In genomic region chr14:16248135-16248534, GRCm38 (mm10) we compare ENCODE assay signal across 11 mouse cellular contexts. TPM values are rescaled to one million over a fixed set of nuclear protein-coding genes. Genes with fewer than 3 reads are reported as not detected.
DNase-seq lines count a peak whose midpoint lies in the region; ATAC-seq and TF ChIP-seq lines count a peak whose summit lies in the region.
"Had no signal": no experiment of that assay in that cellular context is flagged by ENCODE, and none has a peak within 500 bp of the region (broad histone marks: within the 10 kb centered on the region; RNA-seq: fewer than 3 reads in every experiment).

No protein-coding gene starts in this region.

- DNase-seq in hindbrain, embryonic 10.5 days (ENCODE audit: low spot score): no peak
- DNase-seq in hindbrain, embryonic 11.5 days (ENCODE audit: low spot score): no peak
- DNase-seq in neural tube, embryonic 10.5 days (ENCODE audit: extremely low spot score, low spot score): no peak
- no peak for DNase-seq in liver, embryonic 14.5 days (ENCODE audit: low read depth in 3 of 3, low spot score in 3 of 3)
- DNase-seq in thymus, adult 18-20 months: no peak
- DNase-seq in Muller cell, postnatal 12 days (ENCODE audit: inconsistent ontology term): no peak
- no peak for DNase-seq in adrenal gland, adult 2 months
- DNase-seq: adrenal gland, postnatal 14 days; cerebellum, postnatal 36 days; gastrocnemius, postnatal 25 days had no signal

- no peak overlapping the region for H3K9ac ChIP-seq in hindbrain, embryonic 11.5 days (ENCODE audit: low read depth, low read length)
- H3K9ac ChIP-seq in neural tube, embryonic 13.5 days: no peak overlapping the region
- peak overlapping the region; percentile 10 for H3K9ac ChIP-seq in liver, embryonic 14.5 days (replicated peaks)

- WGBS in hindbrain, embryonic 10.5 days: 75% methylated on average over 3 of the region's 3 CpGs
- 78% methylated on average over 3 of the region's 3 CpGs for WGBS in hindbrain, embryonic 11.5 days
- 82% methylated on average over 3 of the region's 3 CpGs for WGBS in neural tube, embryonic 13.5 days
- 63% methylated on average over 3 of the region's 3 CpGs for WGBS in liver, embryonic 14.5 days (ENCODE audit: insufficient replicate concordance)

- no peak for ATAC-seq in hindbrain, embryonic 11.5 days (ENCODE audit: low FRiP score)
- no peak for ATAC-seq in neural tube, embryonic 13.5 days (ENCODE audit: low read depth)
- ATAC-seq in liver, embryonic 14.5 days (ENCODE audit: insufficient read depth): no peak

- no peak overlapping the region for H3K27ac ChIP-seq in hindbrain, embryonic 10.5 days
- H3K27ac ChIP-seq in hindbrain, embryonic 11.5 days (ENCODE audit: low read depth, low read length): no peak overlapping the region
- no peak overlapping the region for H3K27ac ChIP-seq in neural tube, embryonic 13.5 days (replicated peaks)
- peak overlapping the region; percentile 46 for H3K27ac ChIP-seq in liver, embryonic 14.5 days

- no peak for TF ChIP-seq CTCF in liver, embryonic 14.5 days (IDR thresholded peaks at IDR 0.05; ENCODE audit: low read depth)

- no peak overlapping the region for H3K4me2 ChIP-seq in hindbrain, embryonic 11.5 days (replicated peaks; ENCODE audit: low read depth, low read length)
- peak overlapping the region; percentile 85; the same call in 1 of the 2 replicates for H3K4me2 ChIP-seq in neural tube, embryonic 13.5 days
- peak overlapping the region; percentile 92 for H3K4me2 ChIP-seq in liver, embryonic 14.5 days (ENCODE audit: low read depth)

- peak overlapping the region; percentile 81; the same call in 1 of the 2 replicates for H3K4me3 ChIP-seq in hindbrain, embryonic 10.5 days
- H3K4me3 ChIP-seq in hindbrain, embryonic 11.5 days (ENCODE audit: low read depth, low read length): no peak overlapping the region
- peak overlapping the region; percentile 80; the same call in 1 of the 2 replicates for H3K4me3 ChIP-seq in neural tube, embryonic 13.5 days
- H3K4me3 ChIP-seq in liver, embryonic 14.5 days (ENCODE audit: insufficient read depth in 1 of 2, low read depth in 2 of 2, low read length in 2 of 2): peak overlapping the region in 1 of 2 experiments; percentile 67; a peak in 2 of 4 replicates

- no peaks in the 10 kb centered on the region for H3K36me3 ChIP-seq in hindbrain, embryonic 10.5 days
- H3K36me3 ChIP-seq in hindbrain, embryonic 11.5 days (ENCODE audit: control insufficient read depth, insufficient read depth, low read length): no peaks in the 10 kb centered on the region
- H3K36me3 ChIP-seq in neural tube, embryonic 13.5 days: no peaks in the 10 kb centered on the region
- H3K36me3 ChIP-seq in liver, embryonic 14.5 days (replicated peaks; ENCODE audit: control insufficient read depth, insufficient read depth, low read depth): no peaks in the 10 kb centered on the region; the same call in 1 of the 2 replicates

- H3K4me1 ChIP-seq in hindbrain, embryonic 10.5 days (replicated peaks): peaks cover 12% of the 10 kb centered on the region
- no peaks in the 10 kb centered on the region for H3K4me1 ChIP-seq in hindbrain, embryonic 11.5 days (replicated peaks; ENCODE audit: control insufficient read depth, insufficient read depth, low read length)
- peaks cover 19% of the 10 kb centered on the region for H3K4me1 ChIP-seq in neural tube, embryonic 13.5 days (replicated peaks)
- peaks cover 38 to 39% of the 10 kb centered on the region in 2 experiments for H3K4me1 ChIP-seq in liver, embryonic 14.5 days (replicated peaks; ENCODE audit: control insufficient read depth in 2 of 2, insufficient read depth in 2 of 2, low read length in 1 of 2)

- H3K9me3 ChIP-seq in hindbrain, embryonic 10.5 days: no peaks in the 10 kb centered on the region; the same call in 1 of the 2 replicates
- H3K9me3 ChIP-seq in hindbrain, embryonic 11.5 days (ENCODE audit: control insufficient read depth, low read length): no peaks in the 10 kb centered on the region
- H3K9me3 ChIP-seq in neural tube, embryonic 13.5 days: no peaks in the 10 kb centered on the region
- no peaks in the 10 kb centered on the region for H3K9me3 ChIP-seq in liver, embryonic 14.5 days (ENCODE audit: control insufficient read depth, low read length)

- TF ChIP-seq EP300 in liver, embryonic 14.5 days (IDR thresholded peaks at IDR 0.05; ENCODE audit: low read depth): no peak

- no peaks in the 10 kb centered on the region for H3K27me3 ChIP-seq in hindbrain, embryonic 10.5 days (ENCODE audit: insufficient read depth, poor library complexity, severe bottlenecking)
- H3K27me3 ChIP-seq in hindbrain, embryonic 11.5 days (ENCODE audit: control insufficient read depth, insufficient read depth, low read length): no peaks in the 10 kb centered on the region
- H3K27me3 ChIP-seq in neural tube, embryonic 13.5 days: no peaks in the 10 kb centered on the region
- no peaks in the 10 kb centered on the region for H3K27me3 ChIP-seq in liver, embryonic 14.5 days (ENCODE audit: control insufficient read depth, insufficient read depth, low read length)

RNA-seq across cellular contexts. Expression of gene Ngly1, which starts 0.9 kb away (rescaled TPM):
- 14.9 and 15.6 TPM in 2 replicates for polyA plus RNA-seq in hindbrain, embryonic 10.5 days (2016; fragmentation: Nextera tagmentation; extraction: Ambion mirVana)
- polyA plus RNA-seq in hindbrain, embryonic 11.5 days (2014; fragmentation: Nextera tagmentation; extraction: Ambion mirVana): 23.0 and 24.3 TPM in 2 replicates
- 26.6 and 26.9 TPM in 2 replicates for polyA plus RNA-seq in neural tube, embryonic 13.5 days (2015; fragmentation: Nextera tagmentation; extraction: Ambion mirVana)
- 4.2 and 6.9 TPM in 2 replicates for polyA plus RNA-seq in liver, embryonic 14.5 days (2012; rRNA removed)
- polyA plus RNA-seq in liver, embryonic 14.5 days (2014; fragmentation: Nextera tagmentation; extraction: Ambion mirVana): 21.7 and 23.5 TPM in 2 replicates
- total RNA-seq in adrenal gland, adult 2 months (2021): 10 to 100 TPM; 50.6 to 55.0 TPM
- 67.2 and 68.1 TPM in 2 replicates for polyA plus RNA-seq in adrenal gland, adult 2 months (2012; rRNA removed)

RNA-seq across cellular contexts. Expression of gene Oxsm, which starts 1.5 kb away (rescaled TPM):
- 1.6 and 2.0 TPM in 2 replicates for polyA plus RNA-seq in hindbrain, embryonic 10.5 days (2016; fragmentation: Nextera tagmentation; extraction: Ambion mirVana)
- 1.2 and 1.8 TPM in 2 replicates for polyA plus RNA-seq in hindbrain, embryonic 11.5 days (2014; fragmentation: Nextera tagmentation; extraction: Ambion mirVana)
- polyA plus RNA-seq in neural tube, embryonic 13.5 days (2015; fragmentation: Nextera tagmentation; extraction: Ambion mirVana): 1.2 and 1.4 TPM in 2 replicates
- polyA plus RNA-seq in liver, embryonic 14.5 days (2012; rRNA removed): 3.3 and 3.4 TPM in 2 replicates
- 1.7 and 1.8 TPM in 2 replicates for polyA plus RNA-seq in liver, embryonic 14.5 days (2014; fragmentation: Nextera tagmentation; extraction: Ambion mirVana)
- total RNA-seq in adrenal gland, adult 2 months (2021): 10 to 100 TPM; 16.8 to 19.9 TPM
- 5.1 and 5.2 TPM in 2 replicates for polyA plus RNA-seq in adrenal gland, adult 2 months (2012; rRNA removed)
